Mouse (Mus musculus) embryo, embryonic 10 days (tissue): ENCODE measurements around the gene H2-M10.2.
"Not testable (repeated sequence)": the region's sequence is repeated elsewhere in the genome, so short reads cannot be mapped to it uniquely, and the experiment has no call there.

Source experiments
- DNase-seq: peaks from one replicate; pipeline ENCODE4 v3.0.0-alpha.2; 2015; ENCODE audit warnings: low spot score

The H2-M10.2 gene

DNA sequence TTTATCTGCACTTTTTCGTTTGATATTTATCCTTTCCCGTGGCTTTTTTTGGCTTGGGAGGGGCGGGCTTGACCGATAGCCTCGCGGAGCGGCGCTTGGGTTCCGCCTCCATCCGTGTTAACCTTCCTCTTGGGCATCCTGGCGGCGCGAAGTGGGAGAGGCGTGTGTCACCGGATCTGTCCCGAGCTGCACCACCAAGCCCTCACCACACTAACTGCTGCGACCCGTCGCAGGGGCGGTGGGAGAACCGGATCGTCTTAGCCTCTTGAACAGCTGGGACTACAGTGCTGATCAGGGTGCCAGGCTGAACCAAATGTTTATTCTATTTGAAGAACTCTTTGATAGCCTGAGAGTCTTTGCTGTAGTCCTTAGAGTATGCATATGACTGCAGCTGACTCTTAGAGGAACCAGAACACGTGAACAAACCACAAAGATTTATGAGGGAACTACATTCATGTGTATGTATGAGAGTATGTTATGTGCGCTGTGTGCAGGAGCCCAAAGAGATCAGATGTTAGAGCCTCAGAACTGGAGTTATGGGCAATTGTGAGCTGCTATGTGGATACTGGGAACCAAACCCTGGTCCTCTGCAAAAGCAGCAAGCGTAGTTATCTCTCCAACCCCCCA, 33.9 kb downstream of the H2-M10.2 start:
- peak; percentile 54 for DNase-seq

DNA sequence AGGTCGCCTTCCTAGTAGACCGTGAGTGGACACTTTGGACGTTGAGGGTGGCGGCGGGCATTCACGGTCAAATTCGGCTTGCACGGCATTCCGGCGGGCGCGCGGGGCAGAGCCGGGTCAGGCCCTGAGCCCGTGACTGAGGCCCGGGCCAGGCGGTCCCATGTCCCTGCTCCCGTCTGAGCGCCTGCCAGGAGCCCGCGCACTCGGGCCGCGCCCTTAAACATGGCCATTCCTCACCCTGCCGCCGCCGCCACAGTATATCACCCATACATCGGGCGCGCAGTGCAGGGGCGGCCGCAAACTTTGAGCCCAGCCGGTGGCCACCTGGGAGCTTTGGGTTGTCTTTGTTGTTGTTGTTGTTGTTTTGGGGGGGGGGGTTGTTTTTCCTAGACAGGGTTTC, 37.4 kb downstream of the H2-M10.2 start:
- DNase-seq: no peak

DNA sequence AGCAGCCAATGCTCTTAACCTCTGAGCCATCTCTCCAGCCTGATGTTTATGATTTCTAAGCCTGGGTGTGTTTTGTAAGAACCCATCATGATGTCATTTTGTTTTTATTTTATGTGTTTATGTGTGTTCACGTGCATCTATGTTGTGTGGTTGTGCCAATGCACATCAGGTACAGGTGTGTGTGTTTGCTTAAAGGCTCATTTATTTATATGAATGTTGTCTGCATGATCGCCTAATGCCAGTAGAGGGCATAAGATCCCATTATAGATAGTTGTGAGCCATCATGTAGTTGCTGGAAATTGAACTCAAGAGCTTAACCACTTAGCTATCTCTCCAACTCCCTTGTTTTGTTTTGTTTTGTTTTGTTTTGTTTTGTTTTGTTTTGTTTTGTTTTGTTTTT, 40.5 kb downstream of the H2-M10.2 start:
- DNase-seq: no peak

DNA sequence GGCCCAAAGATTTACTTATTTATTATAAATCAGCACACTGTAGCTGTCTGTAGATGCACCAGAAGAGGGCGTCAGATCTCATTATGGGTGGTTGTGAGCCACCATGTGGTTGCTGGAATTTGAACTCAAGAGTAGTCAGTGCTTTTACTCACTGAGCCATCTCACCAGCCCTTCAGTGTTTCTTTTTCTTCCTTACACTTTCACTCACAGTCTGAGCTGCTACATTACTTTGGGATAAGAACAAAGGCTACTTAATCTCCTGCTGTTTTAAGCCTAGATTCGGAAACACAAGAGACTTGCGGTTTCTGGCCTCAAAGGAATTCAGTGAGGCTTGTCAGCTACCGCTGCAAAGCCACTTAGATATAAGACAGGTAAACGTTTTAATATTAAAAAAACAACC, 42.3 kb downstream of the H2-M10.2 start:
- no peak for DNase-seq

DNA sequence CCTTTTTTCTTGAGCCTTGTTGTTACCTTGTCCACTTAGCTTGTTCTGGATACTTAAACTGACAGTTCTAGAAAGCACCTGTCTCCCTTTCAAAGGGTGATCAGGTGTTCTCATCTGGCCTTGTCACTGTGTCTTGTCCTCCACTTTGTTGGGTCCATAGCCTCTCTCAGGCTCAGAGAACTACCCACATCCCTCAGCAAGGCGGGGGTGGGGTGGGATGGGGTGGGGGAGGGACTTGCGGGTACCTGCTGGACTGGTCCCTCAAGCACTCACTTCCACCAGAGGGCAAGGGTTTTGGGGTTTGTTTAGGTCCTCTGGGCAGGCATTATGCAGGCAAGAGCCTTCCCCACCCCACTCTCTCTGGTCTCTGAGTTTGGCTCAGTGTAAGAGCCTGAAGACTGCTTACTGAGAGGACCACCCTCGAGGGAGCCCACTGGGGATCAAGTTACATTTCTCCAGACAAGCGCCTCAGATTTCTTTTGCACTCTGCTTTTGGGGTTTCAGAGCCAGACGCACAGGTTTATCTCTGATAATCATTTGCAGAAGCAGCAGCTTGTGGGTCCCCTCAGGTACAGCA, 45.6 kb downstream of the H2-M10.2 start:
- peak; percentile 39 for DNase-seq

DNA sequence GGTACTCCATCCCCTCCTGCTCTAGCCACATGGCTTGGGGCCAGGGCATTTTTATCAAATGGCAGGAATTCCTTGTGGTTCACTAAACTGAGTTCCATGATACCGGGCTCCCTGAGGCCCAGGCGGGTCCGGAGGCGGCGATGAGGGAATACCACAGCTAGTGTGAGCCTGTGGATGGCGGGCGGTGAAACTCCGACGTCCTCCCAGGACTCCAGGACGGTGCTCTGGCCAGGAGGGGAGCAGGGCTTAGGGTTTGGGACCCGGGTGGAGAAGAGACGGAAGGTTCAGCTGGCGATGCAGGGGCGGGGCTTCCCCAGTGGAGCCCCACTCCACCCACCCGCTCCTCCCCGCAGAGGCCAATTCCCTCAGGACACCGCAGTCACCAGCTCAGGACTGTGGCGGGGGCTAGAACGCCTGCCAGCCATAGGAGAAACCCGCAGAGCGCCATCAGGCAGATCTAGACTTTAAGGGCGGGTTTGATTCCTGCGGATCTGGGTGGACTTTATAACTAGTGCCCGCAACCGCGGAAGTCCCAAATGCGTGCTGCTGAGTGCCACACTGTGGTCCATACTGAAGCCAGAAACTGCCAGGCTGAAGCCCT, 48.9 kb downstream of the H2-M10.2 start:
- no peak for DNase-seq

DNA sequence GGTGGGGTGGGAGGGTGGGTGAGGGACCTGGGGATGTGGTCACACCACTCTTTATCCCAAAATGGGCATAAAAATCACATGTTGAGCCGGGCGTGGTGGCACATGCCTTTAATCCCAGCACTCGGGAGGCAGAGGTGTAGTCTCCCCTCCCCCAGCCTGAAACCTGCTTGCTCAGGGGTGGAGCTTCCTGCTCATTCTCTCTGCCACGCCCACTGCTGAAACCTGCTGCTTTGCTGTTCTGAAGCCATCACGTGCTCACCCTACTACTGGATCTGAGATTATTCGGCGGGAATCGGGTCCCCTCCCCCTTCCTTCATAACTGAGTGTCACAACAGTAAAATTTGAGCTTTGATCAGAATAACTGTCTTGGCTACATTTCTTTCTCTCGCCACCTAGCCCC, 51.0 kb downstream of the H2-M10.2 start:
- DNase-seq: not testable (repeated sequence)
